Mouse (Mus musculus) midbrain, embryonic 10.5 days (tissue): Measurements from ENCODE around the gene Ptgdr2. TPM values are rescaled to one million over a fixed set of nuclear protein-coding genes. Genes with fewer than 3 reads are reported as not detected.

Experiments
- DNase-seq: peaks from one replicate; pipeline ENCODE4 v3.0.0-alpha.2; 2017; ENCODE audit warnings: low spot score
- H3K27ac ChIP-seq: fragments of 300-500 bp; sonication (generic); replicated peaks from 2 replicates; pipeline ENCODE4 v1.5.1; 2016; ENCODE audit warnings: mild to moderate bottlenecking
- H3K27me3 ChIP-seq: fragments of 300-500 bp; sonication (generic); 2 replicates; pipeline ENCODE4 v1.6.1; 2016; ENCODE audit warnings: low read depth, mild to moderate bottlenecking; ENCODE audit not compliant: poor library complexity, severe bottlenecking
- H3K36me3 ChIP-seq: fragments of 300-500 bp; sonication (generic); 2 replicates; pipeline ENCODE4 v1.6.1; 2016; ENCODE audit warnings: mild to moderate bottlenecking, moderate library complexity
- H3K4me1 ChIP-seq: fragments of 300-500 bp; sonication (generic); 2 replicates; pipeline ENCODE4 v1.6.1; 2016
- H3K4me3 ChIP-seq: fragments of 300-500 bp; sonication (generic); 2 replicates; pipeline ENCODE4 v1.5.1; 2016; ENCODE audit warnings: mild to moderate bottlenecking, moderate library complexity
- H3K9me3 ChIP-seq: fragments of 300-500 bp; sonication (generic); replicated peaks from 2 replicates; pipeline ENCODE4 v1.6.1; 2016; ENCODE audit warnings: mild to moderate bottlenecking
- WGBS: fragments of 180-500 bp; shearing (Covaris S2); methylation state at CpG from one replicate; pipeline ENCODE4 v1.1.7; 2016; 5-methylcytosine and 5-hydroxymethylcytosine counted together
- polyA plus RNA-seq: library from polyadenylated mRNA; unstranded; fragments of >200 nt; fragmentation: Nextera tagmentation; extraction: Ambion mirVana; gene quantifications from 2 replicates; pipeline ENCODE4 v1.2.1, GENCODE M21; 2016

The Ptgdr2 gene
- 0.04 and 0.09 TPM in 2 replicates for polyA plus RNA-seq

DNA sequence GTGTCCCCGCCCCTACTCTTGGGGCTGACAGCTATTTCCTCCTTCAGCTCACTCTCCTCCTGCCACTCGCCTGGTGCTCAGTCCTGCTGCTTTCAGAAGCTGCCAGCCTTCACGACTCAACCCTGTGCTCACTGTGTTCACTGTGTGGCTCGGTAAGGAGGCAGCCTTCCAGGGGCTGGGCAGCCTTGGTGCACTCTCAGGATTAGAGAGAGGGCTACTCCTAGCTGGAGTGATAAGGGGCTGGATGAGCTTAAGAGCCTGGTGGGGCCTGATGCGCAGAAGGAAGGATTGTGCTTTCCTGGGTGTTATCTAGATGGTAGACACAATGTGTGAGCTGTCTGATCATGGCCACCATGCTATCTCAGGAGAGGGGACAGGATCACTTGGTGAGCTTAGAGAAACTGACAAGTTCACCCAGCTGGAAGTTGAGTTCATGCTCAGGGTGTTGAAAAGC, at the start of gene Ptgdr2:
Ptgdr2 (plus strand) TSS at position 51 of the 454 bp plus-strand sequence.
- H3K36me3 ChIP-seq = peaks cover 7% of the 10 kb centered on the region
- 63% methylated on average over 5 of the region's 5 CpGs for WGBS
- H3K9me3 ChIP-seq = no peaks in the 10 kb centered on the region; the same call in 1 of the 2 replicates
- H3K4me3 ChIP-seq = no peak within 1 kb of the TSS
- peaks cover 39% of the 10 kb centered on the region for H3K27me3 ChIP-seq
- H3K27ac ChIP-seq = no peak within 1 kb of the TSS
- no peak for DNase-seq
- H3K4me1 ChIP-seq = peaks cover 33% of the 10 kb centered on the region

GRCm38 (mm10) chr19:10892201-10892600, 44.8 kb upstream of the Ptgdr2 start:
- no peaks in the 10 kb centered on the region for H3K27me3 ChIP-seq
- no peak overlapping the region for H3K27ac ChIP-seq
- no peak overlapping the region for H3K4me3 ChIP-seq
- DNase-seq = no peak
- peaks cover 5% of the 10 kb centered on the region for H3K36me3 ChIP-seq
- peaks cover 20% of the 10 kb centered on the region for H3K4me1 ChIP-seq
- H3K9me3 ChIP-seq = no peaks in the 10 kb centered on the region
- WGBS = 90% methylated on average over 3 of the region's 3 CpGs

GRCm38 (mm10) chr19:10895016-10895528, 41.9 kb upstream of the Ptgdr2 start, which contains the start of gene Prpf19:
Prpf19 (plus strand) TSS chr19:10895231.
- Histone ChIP-seq H3K9me3 (no peaks in the 10 kb centered on the region), H3K4me1 (peaks cover 24% of the 10 kb centered on the region), H3K27me3 (no peaks in the 10 kb centered on the region), H3K27ac (peak within 1 kb of the TSS; percentile 94), H3K36me3 (peaks cover 34% of the 10 kb centered on the region), H3K4me3 (peak within 1 kb of the TSS; percentile 83)
- DNase-seq = peak; percentile 98
- WGBS = 0% methylated on average over 43 of the region's 43 CpGs

GRCm38 (mm10) chr19:10895708-10896107, 41.3 kb upstream of the Ptgdr2 start:
- peaks cover 40% of the 10 kb centered on the region for H3K36me3 ChIP-seq
- no peaks in the 10 kb centered on the region for H3K9me3 ChIP-seq
- DNase-seq = no peak
- peak overlapping the region; percentile 83 for H3K4me3 ChIP-seq
- peak overlapping the region; percentile 94 for H3K27ac ChIP-seq
- 4% methylated on average over 16 of the region's 16 CpGs for WGBS
- peaks cover 24% of the 10 kb centered on the region for H3K4me1 ChIP-seq
- H3K27me3 ChIP-seq = no peaks in the 10 kb centered on the region

GRCm38 (mm10) chr19:10896849-10897248, 40.1 kb upstream of the Ptgdr2 start:
- Histone ChIP-seq H3K4me1 (peaks cover 24% of the 10 kb centered on the region), H3K4me3 (peak overlapping the region; percentile 83), H3K9me3 (no peaks in the 10 kb centered on the region), H3K36me3 (peaks cover 52% of the 10 kb centered on the region), H3K27me3 (no peaks in the 10 kb centered on the region), H3K27ac (no peak overlapping the region)
- WGBS = 90% methylated on average over 7 of the region's 7 CpGs
- no peak for DNase-seq

- WGBS = 90% methylated on average over 8 of the region's 8 CpGs
- no peak for DNase-seq
- Histone ChIP-seq H3K27ac (no peak overlapping the region), H3K4me3 (no peak overlapping the region; the same call in 1 of the 2 replicates), H3K36me3 (peaks cover 58% of the 10 kb centered on the region), H3K9me3 (no peaks in the 10 kb centered on the region), H3K27me3 (no peaks in the 10 kb centered on the region), H3K4me1 (peaks cover 24% of the 10 kb centered on the region)
Observed at GRCm38 (mm10) chr19:10897491-10897890, 39.5 kb upstream of the Ptgdr2 start.

GRCm38 (mm10) chr19:10900315-10900714, 36.6 kb upstream of the Ptgdr2 start:
- Histone ChIP-seq H3K36me3 (peaks cover 86% of the 10 kb centered on the region), H3K9me3 (no peaks in the 10 kb centered on the region), H3K27ac (no peak overlapping the region), H3K4me1 (peaks cover 19% of the 10 kb centered on the region), H3K4me3 (no peak overlapping the region), H3K27me3 (no peaks in the 10 kb centered on the region)
- 89% methylated on average over 6 of the region's 6 CpGs for WGBS
- no peak for DNase-seq

DNA sequence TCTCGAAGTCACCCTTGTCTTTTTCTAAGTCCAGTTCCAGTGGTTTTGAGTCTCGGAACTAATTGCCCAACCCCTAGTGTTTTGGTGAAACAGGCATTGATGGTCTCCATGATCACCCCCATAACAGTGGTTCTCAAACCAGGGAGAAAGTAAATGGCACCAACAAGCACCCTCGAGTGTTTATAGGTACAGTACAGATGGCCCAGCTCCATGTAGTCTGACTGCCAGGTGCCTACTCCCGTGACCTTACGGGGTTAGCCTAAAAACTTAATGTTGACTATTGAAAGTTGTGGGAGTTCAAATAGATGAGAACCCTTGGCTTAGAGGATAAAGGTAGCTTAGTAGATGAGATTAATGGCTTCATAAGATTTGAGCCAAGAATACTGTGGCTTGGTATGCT, 35.9 kb upstream of the Ptgdr2 start:
- no peak overlapping the region for H3K27ac ChIP-seq
- H3K9me3 ChIP-seq = no peaks in the 10 kb centered on the region
- WGBS = 96% methylated on average over 5 of the region's 5 CpGs

DNA sequence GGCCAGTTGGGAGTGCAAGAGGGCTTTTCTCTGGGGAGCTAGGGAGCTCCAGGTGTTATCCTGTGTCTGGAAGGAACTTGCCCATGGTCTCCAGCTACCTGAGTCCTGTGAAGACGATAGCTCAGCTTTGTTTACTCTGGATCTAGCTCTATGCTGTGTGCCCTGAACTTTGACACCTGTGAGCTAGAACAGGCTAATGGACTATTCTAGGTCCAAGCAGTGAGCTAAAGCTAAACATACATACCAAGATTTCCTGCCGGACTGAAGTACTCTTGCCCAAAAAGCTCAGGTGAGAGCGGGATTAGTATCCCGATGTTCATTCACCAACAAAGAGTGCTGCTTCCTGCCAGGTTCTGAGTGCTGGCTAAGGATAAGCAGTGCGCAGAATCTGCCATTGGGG, 32.4 kb upstream of the Ptgdr2 start:
- no peak for DNase-seq
- Histone ChIP-seq H3K27ac (no peak overlapping the region), H3K36me3 (peaks cover 96% of the 10 kb centered on the region), H3K4me3 (no peak overlapping the region), H3K27me3 (no peaks in the 10 kb centered on the region), H3K4me1 (no peaks in the 10 kb centered on the region), H3K9me3 (no peaks in the 10 kb centered on the region)
- 93% methylated on average over 5 of the region's 5 CpGs for WGBS

More for the DNA sequence above, 35.9 kb upstream of the Ptgdr2 start:
- Histone ChIP-seq H3K4me1 (peaks cover 16% of the 10 kb centered on the region), H3K4me3 (no peak overlapping the region), H3K27me3 (no peaks in the 10 kb centered on the region), H3K36me3 (peaks cover 94% of the 10 kb centered on the region)
- no peak for DNase-seq

DNA sequence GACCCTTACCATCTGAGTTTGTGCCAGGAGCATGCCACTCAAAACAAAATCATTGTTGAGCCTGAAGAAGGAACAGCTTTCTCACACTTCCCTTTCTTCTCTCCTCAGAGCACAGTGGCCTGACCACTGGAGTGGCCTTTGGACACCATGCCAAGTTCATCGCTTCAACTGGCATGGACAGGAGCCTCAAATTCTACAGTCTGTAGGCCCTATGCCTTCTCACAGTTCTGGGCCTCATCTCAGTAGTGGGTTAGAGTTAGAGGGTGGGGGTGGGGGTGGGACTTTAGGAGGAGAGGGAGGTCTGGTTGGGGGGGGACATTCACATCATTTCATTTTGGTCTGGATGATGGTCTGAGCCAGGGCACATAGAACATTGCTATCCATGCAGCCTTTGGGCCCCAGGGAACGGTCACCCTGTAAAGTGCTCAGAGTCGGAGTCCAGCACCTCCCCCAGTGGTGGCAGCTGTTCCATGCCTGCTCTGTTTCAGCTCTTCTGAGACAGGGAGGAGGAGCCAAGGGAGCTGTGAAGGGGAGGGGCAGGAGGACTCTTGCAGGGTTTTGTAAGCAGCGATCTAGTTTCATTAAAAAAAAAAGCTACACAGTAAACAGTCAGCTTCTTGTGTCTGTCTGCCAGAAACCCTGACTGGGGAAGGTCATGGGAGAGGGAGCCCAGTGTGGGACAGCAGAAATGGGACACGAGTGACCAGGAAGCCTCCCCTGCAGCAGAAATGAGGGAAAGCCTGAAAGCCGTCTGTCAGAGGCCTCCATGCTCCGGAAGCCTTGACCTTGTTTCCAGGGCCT, 31.8 kb upstream of the Ptgdr2 start:
- Histone ChIP-seq H3K36me3 (peaks cover 90% of the 10 kb centered on the region), H3K4me1 (no peaks in the 10 kb centered on the region), H3K9me3 (no peaks in the 10 kb centered on the region), H3K27me3 (no peaks in the 10 kb centered on the region), H3K4me3 (no peak overlapping the region), H3K27ac (no peak overlapping the region)
- no peak for DNase-seq
- 78% methylated on average over 7 of the region's 7 CpGs for WGBS

- peaks cover 84% of the 10 kb centered on the region for H3K36me3 ChIP-seq
Observed at GRCm38 (mm10) chr19:10905728-10906000, 31.3 kb upstream of the Ptgdr2 start.

GRCm38 (mm10) chr19:10907891-10908290, 29.1 kb upstream of the Ptgdr2 start:
- Histone ChIP-seq H3K4me3 (no peak overlapping the region), H3K9me3 (no peaks in the 10 kb centered on the region), H3K27ac (no peak overlapping the region), H3K27me3 (no peaks in the 10 kb centered on the region), H3K4me1 (no peaks in the 10 kb centered on the region), H3K36me3 (peaks cover 62% of the 10 kb centered on the region)
- 59% methylated on average over 3 of the region's 3 CpGs for WGBS
- DNase-seq = peak; percentile 49

More at GRCm38 (mm10) chr19:10905728-10906000, 31.3 kb upstream of the Ptgdr2 start:
- H3K4me1 ChIP-seq = no peaks in the 10 kb centered on the region
- 89% methylated on average over 5 of the region's 5 CpGs for WGBS
- no peaks in the 10 kb centered on the region for H3K9me3 ChIP-seq
- H3K27ac ChIP-seq = no peak overlapping the region
- no peak for DNase-seq
- H3K4me3 ChIP-seq = no peak overlapping the region
- H3K27me3 ChIP-seq = no peaks in the 10 kb centered on the region

- no peak for DNase-seq
- Histone ChIP-seq H3K4me3 (no peak overlapping the region), H3K27me3 (no peaks in the 10 kb centered on the region), H3K27ac (no peak overlapping the region), H3K36me3 (peaks cover 49% of the 10 kb centered on the region), H3K9me3 (no peaks in the 10 kb centered on the region), H3K4me1 (no peaks in the 10 kb centered on the region)
- WGBS = 82% methylated on average over 6 of the region's 6 CpGs
Observed at GRCm38 (mm10) chr19:10909087-10909721, 27.8 kb upstream of the Ptgdr2 start.
